Comparison of ENCODE assay signal across 14 mouse cellular contexts in genomic region chr5:74387143-74387886, GRCm38 (mm10).
DNase-seq lines count a peak whose midpoint lies in the region; ATAC-seq lines count a peak whose summit lies in the region.
"Had no signal": no experiment of that assay in that cellular context is flagged by ENCODE, and none has a peak within 500 bp of the region (broad histone marks: within the 10 kb centered on the region; RNA-seq: fewer than 3 reads in every experiment).

No protein-coding gene starts in this region.

- peak overlapping the region; percentile 70 for H3K27ac ChIP-seq in embryonic facial prominence, embryonic 14.5 days (replicated peaks; ENCODE audit: low read depth, low read length)
- peak overlapping the region; percentile 81 for H3K27ac ChIP-seq in heart, embryonic 13.5 days (replicated peaks)
- H3K27ac ChIP-seq in limb, embryonic 13.5 days, result peak overlapping the region; percentile 89
- no peak overlapping the region for H3K27ac ChIP-seq in forebrain, embryonic 13.5 days
- H3K27ac ChIP-seq: hindbrain, embryonic 10.5 days; neural tube, embryonic 13.5 days had no signal

- no peaks in the 10 kb centered on the region for H3K36me3 ChIP-seq in embryonic facial prominence, embryonic 14.5 days (ENCODE audit: control insufficient read depth, insufficient read depth, low read length)
- H3K36me3 ChIP-seq in heart, embryonic 13.5 days, result no peaks in the 10 kb centered on the region
- H3K36me3 ChIP-seq in limb, embryonic 13.5 days, result no peaks in the 10 kb centered on the region
- H3K36me3 ChIP-seq in forebrain, embryonic 13.5 days (ENCODE audit: poor library complexity, severe bottlenecking), result no peaks in the 10 kb centered on the region
- H3K36me3 ChIP-seq: hindbrain, embryonic 10.5 days; neural tube, embryonic 13.5 days had no signal

- no peak overlapping the region for H3K4me2 ChIP-seq in embryonic facial prominence, embryonic 14.5 days (ENCODE audit: low read depth, low read length)
- no peak overlapping the region for H3K4me2 ChIP-seq in heart, embryonic 13.5 days
- peak overlapping the region; percentile 43; the same call in 1 of the 2 replicates for H3K4me2 ChIP-seq in limb, embryonic 13.5 days (replicated peaks)
- no peak overlapping the region for H3K4me2 ChIP-seq in forebrain, embryonic 13.5 days
- H3K4me2 ChIP-seq: lung, embryonic 14.5 days; neural tube, embryonic 13.5 days had no signal

- no peak overlapping the region for H3K9ac ChIP-seq in embryonic facial prominence, embryonic 14.5 days (ENCODE audit: low read depth, low read length)
- H3K9ac ChIP-seq in heart, embryonic 13.5 days, result no peak overlapping the region
- H3K9ac ChIP-seq in limb, embryonic 13.5 days, result no peak overlapping the region
- no peak overlapping the region for H3K9ac ChIP-seq in forebrain, embryonic 13.5 days
- H3K9ac ChIP-seq: lung, embryonic 14.5 days; neural tube, embryonic 13.5 days had no signal

- intact Hi-C loops in left cerebral cortex, postnatal 36 days (cut with DNase I), result no loop called here

- 53% methylated on average over 1 of the region's 1 CpGs for WGBS in embryonic facial prominence, embryonic 14.5 days
- 54% methylated on average over 1 of the region's 1 CpGs for WGBS in heart, embryonic 13.5 days
- WGBS in limb, embryonic 13.5 days, result 26% methylated on average over 1 of the region's 1 CpGs
- WGBS in forebrain, embryonic 13.5 days, result 71% methylated on average over 1 of the region's 1 CpGs

- H3K4me1 ChIP-seq in embryonic facial prominence, embryonic 14.5 days (ENCODE audit: control insufficient read depth, insufficient read depth, low read length), result peaks cover 38% of the 10 kb centered on the region
- peaks cover 46% of the 10 kb centered on the region for H3K4me1 ChIP-seq in heart, embryonic 13.5 days
- peaks cover 63% of the 10 kb centered on the region for H3K4me1 ChIP-seq in limb, embryonic 13.5 days
- peaks cover 18% of the 10 kb centered on the region for H3K4me1 ChIP-seq in forebrain, embryonic 13.5 days
- H3K4me1 ChIP-seq: hindbrain, embryonic 10.5 days had no signal

- peak; percentile 45; the same call in 1 of the 2 replicates for ATAC-seq in embryonic facial prominence, embryonic 14.5 days (ENCODE audit: low read depth)
- no peak for ATAC-seq in heart, embryonic 13.5 days (ENCODE audit: extremely low read depth, insufficient number of reproducible peaks, low FRiP score, low TSS enrichment)
- ATAC-seq in limb, embryonic 13.5 days (ENCODE audit: low FRiP score, low read depth), result peak; percentile 52
- ATAC-seq in forebrain, embryonic 13.5 days, result no peak
- no peak for ATAC-seq in granulocyte monocyte progenitor cell, adult 5-6 weeks (replicated peaks; ENCODE audit: poor library complexity, severe bottlenecking)

- H3K4me3 ChIP-seq in embryonic facial prominence, embryonic 14.5 days (ENCODE audit: low read depth, low read length), result no peak overlapping the region
- H3K4me3 ChIP-seq in heart, embryonic 13.5 days, result no peak overlapping the region
- H3K4me3 ChIP-seq in limb, embryonic 13.5 days, result no peak overlapping the region
- H3K4me3 ChIP-seq in forebrain, embryonic 13.5 days, result no peak overlapping the region
- H3K4me3 ChIP-seq: hindbrain, embryonic 10.5 days; neural tube, embryonic 13.5 days had no signal

- H3K27me3 ChIP-seq in embryonic facial prominence, embryonic 14.5 days (replicated peaks; ENCODE audit: control insufficient read depth, insufficient read depth, low read length), result no peaks in the 10 kb centered on the region
- H3K27me3 ChIP-seq in heart, embryonic 13.5 days (replicated peaks), result no peaks in the 10 kb centered on the region
- no peaks in the 10 kb centered on the region for H3K27me3 ChIP-seq in limb, embryonic 13.5 days
- H3K27me3 ChIP-seq in forebrain, embryonic 13.5 days, result no peaks in the 10 kb centered on the region
- H3K27me3 ChIP-seq: neural tube, embryonic 13.5 days had no signal

- DNase-seq in gastrocnemius, adult 18-20 months (ENCODE audit: low spot score), result peak; percentile 68
- no peak for DNase-seq in gastrocnemius, postnatal 10 days
- DNase-seq in embryonic facial prominence, embryonic 14.5 days (ENCODE audit: low spot score), result peak; percentile 64
- no peak for DNase-seq in left cerebral cortex, postnatal 36 days (ENCODE audit: low spot score in 2 of 2)
- DNase-seq: cerebellum, adult 18-20 months; kidney, adult 2 months; spleen, adult 18-20 months had no signal

- no peaks in the 10 kb centered on the region for H3K9me3 ChIP-seq in embryonic facial prominence, embryonic 14.5 days (ENCODE audit: control insufficient read depth, low read length)
- H3K9me3 ChIP-seq in heart, embryonic 13.5 days, result no peaks in the 10 kb centered on the region
- no peaks in the 10 kb centered on the region for H3K9me3 ChIP-seq in limb, embryonic 13.5 days
- no peaks in the 10 kb centered on the region for H3K9me3 ChIP-seq in forebrain, embryonic 13.5 days (replicated peaks)
- H3K9me3 ChIP-seq: hindbrain, embryonic 10.5 days; neural tube, embryonic 13.5 days had no signal

Comparison
In these comparisons a context has a peak if more than half of its experiments do, and no peak if none do; other contexts are left out.
1. DNase-seq: peak in gastrocnemius, adult 18-20 months (single experiment) and embryonic facial prominence, embryonic 14.5 days (single experiment); none in gastrocnemius, postnatal 10 days (single experiment) and left cerebral cortex, postnatal 36 days (0 of 2).
2. ATAC-seq: peak in embryonic facial prominence, embryonic 14.5 days (single experiment) and limb, embryonic 13.5 days (single experiment); none in heart, embryonic 13.5 days (single experiment), forebrain, embryonic 13.5 days (single experiment) and granulocyte monocyte progenitor cell, adult 5-6 weeks (single experiment).